Comparison of ENCODE assay signal across 8 mouse cellular contexts in the genomic region with DNA sequence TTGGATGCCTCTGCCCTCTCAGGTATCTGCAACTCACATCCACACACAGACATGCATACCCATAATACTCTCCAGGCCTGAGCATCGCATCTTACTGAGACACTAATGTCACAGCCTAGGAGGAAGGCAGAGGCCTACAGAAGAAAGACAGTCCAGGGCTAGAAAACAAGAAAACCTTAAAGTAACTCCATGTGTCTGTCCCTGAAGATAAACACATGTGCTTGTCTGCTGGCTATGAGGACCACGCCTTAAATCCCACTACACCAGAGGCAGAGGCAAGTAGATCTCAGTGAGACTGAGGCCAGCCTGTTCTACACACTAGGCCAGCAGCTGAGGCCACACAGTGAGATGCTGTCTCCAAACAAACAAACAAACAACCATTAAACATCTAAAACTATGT. TPM values are rescaled to one million over a fixed set of nuclear protein-coding genes. Genes with fewer than 3 reads are reported as not detected.
DNase-seq lines count a peak whose midpoint lies in the region; ATAC-seq and TF ChIP-seq lines count a peak whose summit lies in the region.
"Had no signal": no experiment of that assay in that cellular context is flagged by ENCODE, and none has a peak within 500 bp of the region (broad histone marks: within the 10 kb centered on the region; RNA-seq: fewer than 3 reads in every experiment).

No protein-coding gene starts in this region.

- ATAC-seq in forebrain, postnatal 0 days: no peak
- ATAC-seq in liver, embryonic 16.5 days (ENCODE audit: low read depth): peak; percentile 62

- no peaks in the 10 kb centered on the region for H3K27me3 ChIP-seq in spleen, adult 2 months (ENCODE audit: control insufficient read depth, insufficient read depth, low read length)
- no peaks in the 10 kb centered on the region for H3K27me3 ChIP-seq in forebrain, postnatal 0 days (ENCODE audit: insufficient read depth, low read length)
- H3K27me3 ChIP-seq in liver, embryonic 16.5 days (ENCODE audit: control insufficient read depth, insufficient read depth, low read depth, low read length): no peaks in the 10 kb centered on the region

- H3K36me3 ChIP-seq in spleen, adult 2 months (ENCODE audit: control insufficient read depth, insufficient read depth, low read length): no peaks in the 10 kb centered on the region
- no peaks in the 10 kb centered on the region for H3K36me3 ChIP-seq in forebrain, postnatal 0 days (ENCODE audit: insufficient read depth)
- H3K36me3 ChIP-seq in liver, embryonic 16.5 days (ENCODE audit: control insufficient read depth, insufficient read depth): no peaks in the 10 kb centered on the region

- H3K9me3 ChIP-seq in forebrain, postnatal 0 days (ENCODE audit: low read length): no peaks in the 10 kb centered on the region
- no peaks in the 10 kb centered on the region for H3K9me3 ChIP-seq in liver, embryonic 16.5 days (replicated peaks; ENCODE audit: control insufficient read depth, low read length)

- no peak for DNase-seq in spleen, adult 2 months (ENCODE audit: low read depth in 1 of 2, low spot score in 2 of 2)
- DNase-seq in spleen, adult 18-20 months: no peak
- no peak for DNase-seq in forebrain, postnatal 0 days
- no peak for DNase-seq in cerebellum, postnatal 25 days
- no peak for DNase-seq in kidney, postnatal 10 days
- DNase-seq in thymus, postnatal 4 days: no peak

- TF ChIP-seq CTCF in spleen, adult 2 months (IDR thresholded peaks at IDR 0.05; ENCODE audit: extremely low read depth, insufficient read depth, insufficient read length, insufficient replicate concordance): no peak
- TF ChIP-seq CTCF in forebrain, postnatal 0 days (IDR thresholded peaks at IDR 0.05; ENCODE audit: low read depth): no peak

- no peak for TF ChIP-seq POLR2A in spleen, adult 2 months (IDR thresholded peaks at IDR 0.05; ENCODE audit: low read depth, low read length)

- H3K4me2 ChIP-seq in forebrain, postnatal 0 days (ENCODE audit: low read depth): peak overlapping the region; percentile 77
- H3K4me2 ChIP-seq in liver, embryonic 16.5 days (ENCODE audit: low read depth, low read length): peak overlapping the region; percentile 88

- H3K9ac ChIP-seq in forebrain, postnatal 0 days: peak overlapping the region; percentile 99
- H3K9ac ChIP-seq in liver, embryonic 16.5 days (ENCODE audit: low read depth, low read length): peak overlapping the region; percentile 89

- no peak overlapping the region for H3K4me3 ChIP-seq in spleen, adult 2 months (ENCODE audit: extremely low read depth, insufficient read depth, insufficient read length)
- peak overlapping the region; percentile 99 for H3K4me3 ChIP-seq in forebrain, postnatal 0 days (ENCODE audit: low read depth, low read length)
- H3K4me3 ChIP-seq in liver, embryonic 16.5 days (ENCODE audit: low read depth, low read length): peak overlapping the region; percentile 94

- H3K27ac ChIP-seq in spleen, adult 2 months (ENCODE audit: insufficient read depth, low read length): 0 out of 2 replicates have a peak overlapping the region, but pooled peaks have one; percentile 1
- H3K27ac ChIP-seq in forebrain, postnatal 0 days (ENCODE audit: low read depth, low read length): peak overlapping the region; percentile 91
- peak overlapping the region; percentile 94 for H3K27ac ChIP-seq in liver, embryonic 16.5 days (ENCODE audit: low read length)

- H3K4me1 ChIP-seq in spleen, adult 2 months (ENCODE audit: control insufficient read depth, insufficient read depth, insufficient read length): peaks cover 34% of the 10 kb centered on the region; the same call in 1 of the 2 replicates
- H3K4me1 ChIP-seq in forebrain, postnatal 0 days (ENCODE audit: insufficient read depth): peaks cover 27% of the 10 kb centered on the region
- H3K4me1 ChIP-seq in liver, embryonic 16.5 days (ENCODE audit: control insufficient read depth, low read depth, low read length): peaks cover 69% of the 10 kb centered on the region

- 78% methylated on average over 2 of the region's 2 CpGs for WGBS in spleen, adult 2 months
- 30% methylated on average over 2 of the region's 2 CpGs for WGBS in forebrain, postnatal 0 days
- WGBS in liver, embryonic 16.5 days (ENCODE audit: insufficient replicate concordance): 30% methylated on average over 2 of the region's 2 CpGs

RNA-seq across cellular contexts. Expression of a gene that starts 3.1 kb away (rescaled TPM):
- 178 and 269 TPM in 2 replicates for polyA plus RNA-seq in spleen, adult 2 months (2012; rRNA removed)
- 1,009 and 1,140 TPM in 2 replicates for total RNA-seq in forebrain, postnatal 0 days (2014; rRNA removed)
- 1,672 and 1,955 TPM in 2 replicates for polyA plus RNA-seq in forebrain, postnatal 0 days (2015; fragmentation: Nextera tagmentation; extraction: Ambion mirVana)
- polyA plus RNA-seq in liver, embryonic 16.5 days (2015; fragmentation: Nextera tagmentation; extraction: Ambion mirVana): 190 and 209 TPM in 2 replicates

RNA-seq across cellular contexts. Expression of a gene that starts 19.5 kb away (rescaled TPM):
- 59.1 and 73.6 TPM in 2 replicates for polyA plus RNA-seq in spleen, adult 2 months (2012; rRNA removed)
- 59.6 and 84.6 TPM in 2 replicates for total RNA-seq in forebrain, postnatal 0 days (2014; rRNA removed)
- 136 and 143 TPM in 2 replicates for polyA plus RNA-seq in forebrain, postnatal 0 days (2015; fragmentation: Nextera tagmentation; extraction: Ambion mirVana)
- polyA plus RNA-seq in liver, embryonic 16.5 days (2015; fragmentation: Nextera tagmentation; extraction: Ambion mirVana): 32.0 and 36.3 TPM in 2 replicates

RNA-seq across cellular contexts. Expression of a gene that starts 25.0 kb away (rescaled TPM):
- 25.8 and 28.3 TPM in 2 replicates for polyA plus RNA-seq in spleen, adult 2 months (2012; rRNA removed)
- total RNA-seq in forebrain, postnatal 0 days (2014; rRNA removed): 795 and 821 TPM in 2 replicates
- 1,185 and 1,251 TPM in 2 replicates for polyA plus RNA-seq in forebrain, postnatal 0 days (2015; fragmentation: Nextera tagmentation; extraction: Ambion mirVana)
- polyA plus RNA-seq in liver, embryonic 16.5 days (2015; fragmentation: Nextera tagmentation; extraction: Ambion mirVana): 270 and 312 TPM in 2 replicates

RNA-seq across cellular contexts. Expression of a gene that starts 35.7 kb away (rescaled TPM):
- 31.0 and 40.3 TPM in 2 replicates for polyA plus RNA-seq in spleen, adult 2 months (2012; rRNA removed)
- 11.2 and 14.2 TPM in 2 replicates for total RNA-seq in forebrain, postnatal 0 days (2014; rRNA removed)
- 8.5 and 11.2 TPM in 2 replicates for polyA plus RNA-seq in forebrain, postnatal 0 days (2015; fragmentation: Nextera tagmentation; extraction: Ambion mirVana)
- polyA plus RNA-seq in liver, embryonic 16.5 days (2015; fragmentation: Nextera tagmentation; extraction: Ambion mirVana): 3.7 TPM in 2 replicates

RNA-seq across cellular contexts. Expression of a gene that starts 48.8 kb away (rescaled TPM):
- polyA plus RNA-seq in spleen, adult 2 months (2012; rRNA removed): 8.0 and 8.8 TPM in 2 replicates
- total RNA-seq in forebrain, postnatal 0 days (2014; rRNA removed): not detected in 2 replicates
- polyA plus RNA-seq in forebrain, postnatal 0 days (2015; fragmentation: Nextera tagmentation; extraction: Ambion mirVana): 0.06 and 0.07 TPM in 2 replicates
- polyA plus RNA-seq in liver, embryonic 16.5 days (2015; fragmentation: Nextera tagmentation; extraction: Ambion mirVana): 0.21 and 0.51 TPM in 2 replicates
- total RNA-seq: hematopoietic stem cell, adult 5-6 weeks had no signal

Comparison
In these comparisons a context has a peak if more than half of its experiments do, and no peak if none do; other contexts are left out.
1. H3K27ac ChIP-seq: peak in every context shown above with its lines; median percentile 94 in liver, embryonic 16.5 days; 91 in forebrain, postnatal 0 days; 1 in spleen, adult 2 months.